Comparison of ENCODE assay signal across 27 mouse cellular contexts in the genomic region with DNA sequence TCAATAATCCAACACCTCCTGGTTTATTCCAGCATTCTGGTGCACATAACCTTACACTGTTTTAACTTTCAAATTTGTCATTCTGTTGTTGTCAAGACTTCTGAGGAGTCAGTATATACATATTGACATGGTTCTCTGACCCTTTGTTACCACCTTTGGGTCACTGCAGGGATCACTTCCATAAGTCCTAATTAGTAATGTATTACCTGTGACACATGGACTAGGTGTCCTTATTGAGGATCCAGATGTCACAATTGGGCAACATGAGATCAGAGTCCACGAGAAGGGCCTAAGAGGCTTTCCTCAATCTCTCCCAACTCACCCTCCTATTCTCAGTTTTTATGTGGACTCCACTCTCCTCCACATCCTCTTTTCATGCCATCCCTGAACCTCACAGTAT. TPM values are rescaled to one million over a fixed set of nuclear protein-coding genes. Genes with fewer than 3 reads are reported as not detected.
DNase-seq lines count a peak whose midpoint lies in the region; ATAC-seq lines count a peak whose summit lies in the region.
"Had no signal": no experiment of that assay in that cellular context is flagged by ENCODE, and none has a peak within 500 bp of the region (broad histone marks: within the 10 kb centered on the region; RNA-seq: fewer than 3 reads in every experiment).

No protein-coding gene starts in this region.

- WGBS in liver, embryonic 12.5 days (ENCODE audit: insufficient replicate concordance): 49% methylated on average over 1 of the region's 1 CpGs
- WGBS in liver, embryonic 11.5 days: 71% methylated on average over 1 of the region's 1 CpGs
- 42% methylated on average over 1 of the region's 1 CpGs for WGBS in liver, embryonic 16.5 days (ENCODE audit: insufficient replicate concordance)

- H3K4me2 ChIP-seq in liver, embryonic 12.5 days: no peak overlapping the region
- no peak overlapping the region for H3K4me2 ChIP-seq in liver, embryonic 11.5 days
- no peak overlapping the region for H3K4me2 ChIP-seq in liver, embryonic 16.5 days (ENCODE audit: low read depth, low read length)
- H3K4me2 ChIP-seq: embryonic facial prominence, embryonic 12.5 days; embryonic facial prominence, embryonic 15.5 days; heart, embryonic 12.5 days; heart, embryonic 15.5 days; hindbrain, embryonic 13.5 days had no signal

- no peaks in the 10 kb centered on the region for H3K9me3 ChIP-seq in liver, embryonic 12.5 days (replicated peaks)
- H3K9me3 ChIP-seq in liver, embryonic 11.5 days (ENCODE audit: control insufficient read depth, low read length): no peaks in the 10 kb centered on the region
- no peaks in the 10 kb centered on the region for H3K9me3 ChIP-seq in liver, embryonic 16.5 days (replicated peaks; ENCODE audit: control insufficient read depth, low read length)
- H3K9me3 ChIP-seq: embryonic facial prominence, embryonic 12.5 days; embryonic facial prominence, embryonic 15.5 days; G1E; heart, embryonic 12.5 days; heart, embryonic 15.5 days; hindbrain, embryonic 10.5 days; hindbrain, embryonic 13.5 days had no signal

- no peak overlapping the region for H3K4me3 ChIP-seq in liver, embryonic 12.5 days
- no peak overlapping the region for H3K4me3 ChIP-seq in liver, embryonic 11.5 days (ENCODE audit: low read depth, low read length)
- no peak overlapping the region for H3K4me3 ChIP-seq in liver, embryonic 16.5 days (ENCODE audit: low read depth, low read length)
- H3K4me3 ChIP-seq: embryonic facial prominence, embryonic 12.5 days; embryonic facial prominence, embryonic 15.5 days; heart, embryonic 12.5 days; heart, embryonic 15.5 days; hindbrain, embryonic 10.5 days; hindbrain, embryonic 13.5 days had no signal

- H3K27me3 ChIP-seq in liver, embryonic 12.5 days (replicated peaks): no peaks in the 10 kb centered on the region
- H3K27me3 ChIP-seq in liver, embryonic 11.5 days (replicated peaks; ENCODE audit: control insufficient read depth, insufficient read depth, low read length): no peaks in the 10 kb centered on the region
- no peaks in the 10 kb centered on the region for H3K27me3 ChIP-seq in liver, embryonic 16.5 days (ENCODE audit: control insufficient read depth, insufficient read depth, low read depth, low read length)
- H3K27me3 ChIP-seq: embryonic facial prominence, embryonic 12.5 days; embryonic facial prominence, embryonic 15.5 days; heart, embryonic 12.5 days; heart, embryonic 15.5 days; hindbrain, embryonic 13.5 days; Patski had no signal

- 0 out of 2 replicates have a peak, but pooled peaks have one; percentile 15 for ATAC-seq in liver, embryonic 12.5 days
- ATAC-seq in liver, embryonic 11.5 days (replicated peaks; ENCODE audit: low FRiP score): no peak
- ATAC-seq in liver, embryonic 16.5 days (ENCODE audit: low read depth): peak; percentile 81
- ATAC-seq: forebrain, embryonic 14.5 days; forebrain, postnatal 0 days; hindbrain, embryonic 16.5 days; Patski had no signal

- no peak overlapping the region for H3K9ac ChIP-seq in liver, embryonic 12.5 days
- H3K9ac ChIP-seq in liver, embryonic 11.5 days (ENCODE audit: low read depth, low read length): no peak overlapping the region
- H3K9ac ChIP-seq in liver, embryonic 16.5 days (ENCODE audit: low read depth, low read length): no peak overlapping the region
- H3K9ac ChIP-seq: embryonic facial prominence, embryonic 12.5 days; embryonic facial prominence, embryonic 15.5 days; forebrain, postnatal 0 days; heart, embryonic 12.5 days; heart, embryonic 15.5 days; hindbrain, embryonic 13.5 days had no signal

- H3K4me1 ChIP-seq in liver, embryonic 12.5 days: no peaks in the 10 kb centered on the region
- H3K4me1 ChIP-seq in liver, embryonic 11.5 days (replicated peaks; ENCODE audit: control insufficient read depth, insufficient read depth, low read length): no peaks in the 10 kb centered on the region
- H3K4me1 ChIP-seq in liver, embryonic 16.5 days (ENCODE audit: control insufficient read depth, low read depth, low read length): no peaks in the 10 kb centered on the region
- H3K4me1 ChIP-seq: embryonic facial prominence, embryonic 15.5 days; hindbrain, embryonic 10.5 days; hindbrain, embryonic 13.5 days had no signal

- H3K27ac ChIP-seq in liver, embryonic 12.5 days: no peak overlapping the region
- H3K27ac ChIP-seq in liver, embryonic 11.5 days (ENCODE audit: low read depth, low read length): no peak overlapping the region
- peak overlapping the region; percentile 43; the same call in 1 of the 2 replicates for H3K27ac ChIP-seq in liver, embryonic 16.5 days (ENCODE audit: low read length)
- H3K27ac ChIP-seq: embryonic facial prominence, embryonic 12.5 days; embryonic facial prominence, embryonic 15.5 days; heart, embryonic 15.5 days; hindbrain, embryonic 10.5 days; hindbrain, embryonic 13.5 days had no signal

- DNase-seq in liver, embryonic 11.5 days (ENCODE audit: low spot score): no peak
- DNase-seq in yolk sac, embryonic 10.5 days (ENCODE audit: low spot score): peak; percentile 39
- DNase-seq in right cerebral cortex, postnatal 4 days: no peak
- DNase-seq in thymus, postnatal 0 days (ENCODE audit: low spot score): no peak
- DNase-seq: adrenal gland, postnatal 10 days; adrenal gland, postnatal 36 days; B cell, adult 2 months; cerebellum, adult 18-20 months; cerebellum, adult 9-10 months; cerebellum, postnatal 14 days; forebrain, postnatal 0 days; gastrocnemius, postnatal 25 days; heart, adult 18-20 months; heart, postnatal 10 days; heart, postnatal 36 days had no signal

- no peaks in the 10 kb centered on the region for H3K36me3 ChIP-seq in liver, embryonic 12.5 days
- H3K36me3 ChIP-seq in liver, embryonic 11.5 days (ENCODE audit: control insufficient read depth, insufficient read depth, low read length): no peaks in the 10 kb centered on the region
- H3K36me3 ChIP-seq in liver, embryonic 16.5 days (ENCODE audit: control insufficient read depth, insufficient read depth): no peaks in the 10 kb centered on the region
- H3K36me3 ChIP-seq: embryonic facial prominence, embryonic 12.5 days; embryonic facial prominence, embryonic 15.5 days; G1E; heart, embryonic 12.5 days; heart, embryonic 15.5 days; hindbrain, embryonic 10.5 days; hindbrain, embryonic 13.5 days had no signal

RNA-seq across cellular contexts. Expression of gene Il1r1, which starts 49.1 kb away (rescaled TPM):
- 15.7 and 17.8 TPM in 2 replicates for polyA plus RNA-seq in liver, embryonic 12.5 days (2016; fragmentation: Nextera tagmentation; extraction: Ambion mirVana)
- polyA plus RNA-seq in liver, embryonic 11.5 days (2014; fragmentation: Nextera tagmentation; extraction: Ambion mirVana): 22.0 and 23.8 TPM in 2 replicates
- 7.2 and 8.4 TPM in 2 replicates for polyA plus RNA-seq in liver, embryonic 16.5 days (2015; fragmentation: Nextera tagmentation; extraction: Ambion mirVana)
- polyA plus RNA-seq in thymus, postnatal 0 days (2015; fragmentation: Nextera tagmentation; extraction: Ambion mirVana): 6.5 and 7.5 TPM in 2 replicates
- polyA plus RNA-seq: G1E had no signal
